Mouse (Mus musculus): ENCODE results near the gene Cd22. TPM values are rescaled to one million over a fixed set of nuclear protein-coding genes. Genes with fewer than 3 reads are reported as not detected.

The Cd22 gene
- total RNA-seq (2023): 33.5 TPM

GRCm38 (mm10) chr7:30880176-30880575 lies at the start of gene Cd22:
Cd22 (minus strand) TSS chr7:30880342.

DNA sequence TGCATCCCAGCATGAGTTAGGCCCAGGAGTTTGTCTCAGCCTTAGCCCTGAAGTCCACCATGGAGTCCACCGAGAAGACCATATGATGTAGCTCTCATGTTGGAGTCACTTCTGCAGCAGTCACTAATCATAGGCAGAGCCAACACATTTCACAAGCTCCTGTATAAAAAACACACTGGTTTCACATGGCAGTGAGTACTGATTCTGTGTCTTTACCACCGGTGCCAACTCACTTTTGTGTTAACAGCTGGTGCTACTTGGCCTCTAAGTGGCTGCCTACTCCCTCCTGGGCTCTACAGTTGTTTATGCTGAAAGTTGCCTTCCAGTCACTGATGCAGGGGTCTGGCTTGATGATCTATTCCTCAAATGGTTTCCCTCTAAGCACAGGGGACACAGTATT lies 44.4 kb upstream of the Cd22 start, which contains the start of gene Hamp2:
TSS of gene Hamp2 (minus strand) at position 101 of the 400 bp plus-strand sequence.

GRCm38 (mm10) chr7:30914732-30915131 lies 34.6 kb upstream of the Cd22 start, which contains the start of gene Mag:
Mag (minus strand) TSS chr7:30914873.

GRCm38 (mm10) chr7:30861464-30861863 lies 18.7 kb downstream of the Cd22 start, which contains the start of gene Ffar1:
Ffar1 (minus strand) TSS chr7:30861564.

DNA sequence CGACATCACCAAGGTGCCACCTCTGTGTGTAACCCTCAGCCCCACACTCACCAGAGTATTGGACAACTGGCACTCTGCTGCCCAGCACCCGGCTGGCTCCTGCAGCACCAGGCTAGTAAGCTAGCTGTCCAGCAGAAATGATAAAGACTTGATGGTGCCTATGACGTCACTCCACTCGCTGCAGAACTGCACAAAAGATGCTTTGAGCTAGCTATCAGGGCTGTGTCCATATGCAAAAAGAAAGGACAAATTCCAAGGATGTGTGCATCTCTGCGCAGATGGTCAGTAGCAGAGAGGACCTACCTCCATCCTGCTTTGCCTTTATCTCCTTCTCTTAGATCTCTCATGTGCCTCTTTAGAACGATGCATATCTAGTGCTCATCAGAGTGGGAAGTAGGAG lies 24.1 kb downstream of the Cd22 start, which contains the start of gene Ffar3:
TSS of gene Ffar3 (minus strand) at position 101 of the 400 bp plus-strand sequence.

GRCm38 (mm10) chr7:30823675-30824074 lies 56.5 kb downstream of the Cd22 start, which contains the start of gene Ffar2:
Ffar2 (minus strand) TSS chr7:30823775.

Other genes with a start within 250 kb of the Cd22 start
- not detected for gene Etv2, start 244.5 kb downstream of the Cd22 start, total RNA-seq (2023)
- 105 TPM for gene Rbm42, start 230.0 kb downstream of the Cd22 start, total RNA-seq (2023)
- gene Haus5, start 215.3 kb downstream of the Cd22 start, total RNA-seq (2023): 22.8 TPM
- not detected for gene Pmis2, start 208.7 kb downstream of the Cd22 start, total RNA-seq (2023)
- not detected for gene 2200002J24Rik, start 181.4 kb downstream of the Cd22 start, total RNA-seq (2023)
- gene Atp4a, start 168.1 kb downstream of the Cd22 start, total RNA-seq (2023): not detected
- gene Tmem147, start 150.8 kb downstream of the Cd22 start, total RNA-seq (2023): 41.1 TPM
- not detected for gene Gapdhs, start 136.7 kb downstream of the Cd22 start, total RNA-seq (2023)
- gene Sbsn, start 128.9 kb downstream of the Cd22 start, total RNA-seq (2023): 4.5 TPM
- gene Dmkn, start 116.6 kb downstream of the Cd22 start, total RNA-seq (2023): not detected
- not detected for gene Krtdap, start 92.4 kb downstream of the Cd22 start, total RNA-seq (2023)
- gene Ffar2, start 56.6 kb downstream of the Cd22 start, total RNA-seq (2023): 0.86 TPM
- gene Ffar3, start 24.2 kb downstream of the Cd22 start, total RNA-seq (2023): not detected
- 0.30 TPM for gene Ffar1, start 18.8 kb downstream of the Cd22 start, total RNA-seq (2023)
- not detected for gene Mag, start 34.5 kb upstream of the Cd22 start, total RNA-seq (2023)
- gene Hamp2, start 44.3 kb upstream of the Cd22 start, total RNA-seq (2023): not detected
- not detected for gene Hamp, start 63.7 kb upstream of the Cd22 start, total RNA-seq (2023)
- gene Usf2, start 76.5 kb upstream of the Cd22 start, total RNA-seq (2023): 168 TPM
- 2.9 TPM for gene Lsr, start 93.1 kb upstream of the Cd22 start, total RNA-seq (2023)
- not detected for gene Fam187b, start 93.4 kb upstream of the Cd22 start, total RNA-seq (2023)
- gene Fxyd5, start 162.1 kb upstream of the Cd22 start, total RNA-seq (2023): 934 TPM
- not detected for gene Fxyd7, start 171.1 kb upstream of the Cd22 start, total RNA-seq (2023)
- gene Fxyd1, start 176.9 kb upstream of the Cd22 start, total RNA-seq (2023): not detected
- 0.27 TPM for gene Lgi4, start 179.0 kb upstream of the Cd22 start, total RNA-seq (2023)
- 1.3 TPM for gene Fxyd3, start 196.4 kb upstream of the Cd22 start, total RNA-seq (2023)
- gene Hpn, start 234.9 kb upstream of the Cd22 start, total RNA-seq (2023): 1.9 TPM
- gene Scn1b, start 246.7 kb upstream of the Cd22 start, total RNA-seq (2023): 1.1 TPM